Mouse (Mus musculus) hindbrain, postnatal 0 days (tissue): ENCODE measurements around the gene Hist2h3b. TPM values are rescaled to one million over a fixed set of nuclear protein-coding genes. Genes with fewer than 3 reads are reported as not detected.

Experiments
- ATAC-seq: fragments of 200-750 bp; cut with Nextera tagmentation; 2 replicates; pipeline ENCODE4 v1.8.0; 2017; ENCODE audit warnings: mild to moderate bottlenecking, moderate TSS enrichment, moderate library complexity
- DNase-seq: peaks from one replicate; pipeline ENCODE4 v3.0.0-alpha.2; 2015; ENCODE audit warnings: low spot score
- H3K27ac ChIP-seq: fragments of 300-500 bp; sonication (generic); 2 replicates; pipeline ENCODE4 v1.5.1; 2014; ENCODE audit warnings: mild to moderate bottlenecking
- H3K27me3 ChIP-seq: fragments of 300-500 bp; sonication (generic); 2 replicates; pipeline ENCODE4 v1.6.1; 2014; ENCODE audit warnings: low read length, mixed read lengths; ENCODE audit not compliant: insufficient read depth
- H3K36me3 ChIP-seq: fragments of 300-500 bp; sonication (generic); 2 replicates; pipeline ENCODE4 v1.6.1; 2014; ENCODE audit warnings: low read length, mixed read lengths; ENCODE audit not compliant: insufficient read depth
- H3K4me1 ChIP-seq: fragments of 300-500 bp; sonication (generic); 2 replicates; pipeline ENCODE4 v1.6.1; 2014; ENCODE audit warnings: antibody characterized with exemption, low read length, mixed read lengths; ENCODE audit not compliant: insufficient read depth
- H3K4me2 ChIP-seq: fragments of 300-500 bp; sonication (generic); 2 replicates; pipeline ENCODE4 v1.6.1; 2014; ENCODE audit warnings: low read depth, mild to moderate bottlenecking, low read length, moderate library complexity, mixed read lengths
- H3K4me3 ChIP-seq: fragments of 300-500 bp; sonication (generic); 2 replicates; pipeline ENCODE4 v1.5.1; 2014; ENCODE audit warnings: low read length
- H3K9ac ChIP-seq: fragments of 300-500 bp; sonication (generic); replicated peaks from 2 replicates; pipeline ENCODE4 v1.6.1; 2014; ENCODE audit warnings: mild to moderate bottlenecking, low read length, moderate library complexity, mixed read lengths
- H3K9me3 ChIP-seq: fragments of 300-500 bp; sonication (generic); 2 replicates; pipeline ENCODE4 v1.6.1; 2016; ENCODE audit warnings: low read length, mixed read lengths
- CTCF ChIP-seq: IDR thresholded peaks from 2 replicates; pipeline ENCODE4 v1.5.1; 2016; ENCODE audit warnings: antibody characterized with exemption, control low read depth, low read depth
- WGBS: fragments of 180-500 bp; shearing (Covaris S2); extraction: QIAGEN DNeasy Blood & Tissue Kit; methylation state at CpG from one replicate; pipeline ENCODE4 v1.1.7; 2014; 5-methylcytosine and 5-hydroxymethylcytosine counted together
- microRNA-seq, 2 experiments: library from miRNA; unstranded; fragments of <30 nt; microRNA quantifications; one replicate each; pipeline ENCODE4; 2016
- polyA plus RNA-seq: library from polyadenylated mRNA; unstranded; fragments of >200 nt; fragmentation: Nextera tagmentation; extraction: Ambion mirVana; gene quantifications from 2 replicates; pipeline ENCODE4 v1.2.1, GENCODE M21; 2015
- total RNA-seq: library from RNA; depleted of rRNA; stranded (reverse); fragments of >200 nt; gene quantifications from 2 replicates; pipeline ENCODE4 v1.2.3, GENCODE M21; 2014; rRNA removed

Gene Hist2h3b
- total and polyA plus RNA-seq, 2 experiments from 2014 or later: 15.7 to 1,585 TPM

GRCm38 (mm10) chr3:96306506-96306905 is 38.1 kb downstream of the Hist2h3b start:
- 76% methylated on average over 9 of the region's 9 CpGs for whole genome bisulfite sequencing
- DNase-seq (no peak), ATAC-seq (no peak)

GRCm38 (mm10) chr3:96309441-96309840 is 41.0 kb downstream of the Hist2h3b start:
- Histone ChIP-seq H3K4me3 (no peak overlapping the region), H3K27ac (no peak overlapping the region), H3K4me1 (no peaks in the 10 kb centered on the region), H3K9ac (no peak overlapping the region), H3K4me2 (no peak overlapping the region), H3K27me3 (no peaks in the 10 kb centered on the region), H3K36me3 (no peaks in the 10 kb centered on the region), H3K9me3 (no peaks in the 10 kb centered on the region)
- DNase-seq: no peak
- no peak for TF ChIP-seq CTCF
- WGBS: 68% methylated on average over 3 of the region's 3 CpGs
- ATAC-seq: no peak

More at GRCm38 (mm10) chr3:96306506-96306905, 38.1 kb downstream of the Hist2h3b start:
- H3K4me3 ChIP-seq: no peak overlapping the region
- no peak overlapping the region for H3K27ac ChIP-seq
- no peaks in the 10 kb centered on the region for H3K9me3 ChIP-seq
- no peak overlapping the region for H3K9ac ChIP-seq
- TF ChIP-seq CTCF: no peak
- no peak overlapping the region for H3K4me2 ChIP-seq
- H3K36me3 ChIP-seq: no peaks in the 10 kb centered on the region
- H3K4me1 ChIP-seq: no peaks in the 10 kb centered on the region
- no peaks in the 10 kb centered on the region for H3K27me3 ChIP-seq

- no peak for TF ChIP-seq CTCF
- ATAC-seq (0 out of 2 replicates have a peak, but pooled peaks have one; percentile 35), DNase-seq (no peak)
- 48% methylated on average over 8 of the region's 8 CpGs for WGBS
- Histone ChIP-seq H3K9ac (no peak overlapping the region), H3K4me3 (no peak overlapping the region), H3K9me3 (no peaks in the 10 kb centered on the region), H3K4me1 (no peaks in the 10 kb centered on the region), H3K27ac (no peak overlapping the region), H3K4me2 (no peak overlapping the region), H3K36me3 (no peaks in the 10 kb centered on the region), H3K27me3 (no peaks in the 10 kb centered on the region)
Observed at GRCm38 (mm10) chr3:96312341-96313098, 44.1 kb downstream of the Hist2h3b start.

Small RNAs within 50 kb of the gene (microRNA-seq; reads per million reads assigned to microRNA genes)
- gene Gm44492: 0 reads per million in 2 experiments
- gene Gm47311: 0 reads per million in 2 experiments
- gene Gm47313: 0 reads per million in 2 experiments

Other genes with a start within 250 kb of the Hist2h3b start
- gene Vps45, start 210.2 kb upstream of the Hist2h3b start, total RNA-seq: 22.1 and 24.9 TPM in 2 replicates
- gene Vps45, start 210.2 kb upstream of the Hist2h3b start, polyA plus RNA-seq: 59.3 and 61.8 TPM in 2 replicates
- 10.1 and 23.6 TPM in 2 replicates for gene Otud7b, start 164.1 kb upstream of the Hist2h3b start, total RNA-seq
- 9.0 and 11.7 TPM in 2 replicates for gene Otud7b, start 164.1 kb upstream of the Hist2h3b start, polyA plus RNA-seq
- gene Mtmr11, start 106.7 kb upstream of the Hist2h3b start, total RNA-seq: 11.0 and 11.7 TPM in 2 replicates
- gene Mtmr11, start 106.7 kb upstream of the Hist2h3b start, polyA plus RNA-seq: 11.4 and 14.0 TPM in 2 replicates
- 67.7 and 94.8 TPM in 2 replicates for gene Sf3b4, start 96.3 kb upstream of the Hist2h3b start, total RNA-seq
- gene Sf3b4, start 96.3 kb upstream of the Hist2h3b start, polyA plus RNA-seq: 134 and 144 TPM in 2 replicates
- gene Sv2a, start 87.5 kb upstream of the Hist2h3b start, total RNA-seq: 133 and 136 TPM in 2 replicates
- 138 and 151 TPM in 2 replicates for gene Sv2a, start 87.5 kb upstream of the Hist2h3b start, polyA plus RNA-seq
- 40.4 and 42.9 TPM in 2 replicates for gene Bola1, start 48.9 kb upstream of the Hist2h3b start, total RNA-seq
- 62.1 and 63.0 TPM in 2 replicates for gene Bola1, start 48.9 kb upstream of the Hist2h3b start, polyA plus RNA-seq
- 74.8 and 161 TPM in 2 replicates for gene Hist2h2ab, start 48.8 kb upstream of the Hist2h3b start, total RNA-seq
- gene Hist2h2ab, start 48.8 kb upstream of the Hist2h3b start, polyA plus RNA-seq: not detected in 2 replicates
- gene Hist2h2ac, start 47.8 kb upstream of the Hist2h3b start, total RNA-seq: 718 and 726 TPM in 2 replicates
- gene Hist2h2ac, start 47.8 kb upstream of the Hist2h3b start, polyA plus RNA-seq: 3.6 and 3.9 TPM in 2 replicates
- gene Hist2h2be, start 47.5 kb upstream of the Hist2h3b start, total RNA-seq: 10.1 and 15.4 TPM in 2 replicates
- gene Hist2h2be, start 47.5 kb upstream of the Hist2h3b start, polyA plus RNA-seq: 4.0 and 4.1 TPM in 2 replicates
- 441 and 602 TPM in 2 replicates for gene Hist2h3c2, start 29.5 kb upstream of the Hist2h3b start, total RNA-seq
- gene Hist2h3c2, start 29.5 kb upstream of the Hist2h3b start, polyA plus RNA-seq: 1.6 and 2.3 TPM in 2 replicates
- gene Hist2h2aa2, start 28.4 kb upstream of the Hist2h3b start, total RNA-seq: 1,755 and 2,054 TPM in 2 replicates
- 52.1 and 62.1 TPM in 2 replicates for gene Hist2h2aa2, start 28.4 kb upstream of the Hist2h3b start, polyA plus RNA-seq
- gene Hist2h2aa1, start 23.2 kb upstream of the Hist2h3b start, total RNA-seq: 1,894 and 2,680 TPM in 2 replicates
- 24.4 and 25.0 TPM in 2 replicates for gene Hist2h2aa1, start 23.2 kb upstream of the Hist2h3b start, polyA plus RNA-seq
- not detected in 2 replicates for gene Hist2h3c1, start 22.0 kb upstream of the Hist2h3b start, total RNA-seq
- 0.16 TPM in 1 of 2 replicates, not detected in the other for gene Hist2h3c1, start 22.0 kb upstream of the Hist2h3b start, polyA plus RNA-seq
- 127 and 159 TPM in 2 replicates for gene Hist2h4, start 5.3 kb upstream of the Hist2h3b start, total RNA-seq
- gene Hist2h4, start 5.3 kb upstream of the Hist2h3b start, polyA plus RNA-seq: 10.2 and 10.6 TPM in 2 replicates
- 234 and 397 TPM in 2 replicates for gene Hist2h2bb, start 1.1 kb downstream of the Hist2h3b start, total RNA-seq
- gene Hist2h2bb, start 1.1 kb downstream of the Hist2h3b start, polyA plus RNA-seq: 1.4 and 2.4 TPM in 2 replicates
- gene Fcgr1, start 25.3 kb downstream of the Hist2h3b start, total RNA-seq: 2.6 and 8.4 TPM in 2 replicates
- 2.1 and 2.4 TPM in 2 replicates for gene Fcgr1, start 25.3 kb downstream of the Hist2h3b start, polyA plus RNA-seq
- gene BC107364, start 183.7 kb downstream of the Hist2h3b start, total RNA-seq: not detected in 2 replicates
- gene BC107364, start 183.7 kb downstream of the Hist2h3b start, polyA plus RNA-seq: not detected in 2 replicates